24 mouse cellular contexts compared by ENCODE assay signal in the genomic region with DNA sequence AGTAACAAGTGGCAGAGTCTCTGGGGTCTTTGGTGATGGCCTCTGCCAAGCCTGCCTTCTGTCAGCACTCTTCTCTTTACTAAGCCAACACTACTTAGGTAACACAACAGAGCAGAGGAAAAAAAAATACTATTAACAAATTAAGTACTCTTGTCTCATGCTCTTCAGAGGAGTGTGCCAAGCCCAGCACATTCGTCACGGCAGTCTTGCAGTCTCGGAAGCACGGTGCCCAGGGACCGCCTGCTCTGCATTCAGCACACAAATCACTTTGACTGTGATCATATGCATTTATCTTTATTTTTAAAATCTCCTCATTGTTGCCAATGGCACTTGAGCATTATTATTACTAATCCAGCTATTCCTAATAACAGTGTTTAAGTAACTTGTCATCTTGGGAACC.
A peak's percentile ranks its signal among the peaks of the same experiment; 100 is the strongest.
DNase-seq lines count a peak whose midpoint lies in the region; ATAC-seq and TF ChIP-seq lines count a peak whose summit lies in the region.
"Had no signal": no experiment of that assay in that cellular context is flagged by ENCODE, and none has a peak within 500 bp of the region (broad histone marks: within the 10 kb centered on the region; RNA-seq: fewer than 3 reads in every experiment).

No protein-coding gene starts in this region.

- TF ChIP-seq CTCF in brain, embryonic 14.5 days (IDR thresholded peaks at IDR 0.05; ENCODE audit: borderline replicate concordance, extremely low read depth, insufficient read depth, insufficient read length): no peak

- H3K9me3 ChIP-seq in forebrain, embryonic 14.5 days (replicated peaks; ENCODE audit: control insufficient read depth, low read length): no peaks in the 10 kb centered on the region
- no peaks in the 10 kb centered on the region for H3K9me3 ChIP-seq in forebrain, embryonic 13.5 days (replicated peaks)
- H3K9me3 ChIP-seq: forebrain, embryonic 10.5 days; heart, embryonic 13.5 days; limb, embryonic 12.5 days; midbrain, embryonic 13.5 days had no signal

- peak; percentile 62 for DNase-seq in forebrain, embryonic 14.5 days (ENCODE audit: low spot score)
- DNase-seq in lung, adult 18-20 months: peak; percentile 70 to 78
- DNase-seq in lung, postnatal 10 days: no peak
- peak; percentile 80 for DNase-seq in brain, embryonic 14.5 days (ENCODE audit: low read depth)
- peak; percentile 73 for DNase-seq in lung, postnatal 25 days (ENCODE audit: low spot score)
- no peak for DNase-seq in kidney, postnatal 25 days
- DNase-seq: adrenal gland, postnatal 25 days; cerebellum, adult 9-10 months; gastrocnemius, postnatal 25 days; heart, adult 2 months; heart, postnatal 14 days; kidney, adult 11 months; liver, postnatal 0 days; right cerebral cortex, postnatal 14 days; thymus, adult 2 months; thymus, postnatal 4 days had no signal

- H3K27me3 ChIP-seq in forebrain, embryonic 14.5 days (replicated peaks; ENCODE audit: control insufficient read depth, insufficient read depth, low read length): no peaks in the 10 kb centered on the region
- no peaks in the 10 kb centered on the region for H3K27me3 ChIP-seq in forebrain, embryonic 13.5 days
- H3K27me3 ChIP-seq: heart, embryonic 13.5 days; limb, embryonic 12.5 days; midbrain, embryonic 13.5 days had no signal

- no peak for TF ChIP-seq POLR2A in brain, embryonic 14.5 days (IDR thresholded peaks at IDR 0.05; ENCODE audit: borderline replicate concordance, extremely low read depth, insufficient read depth, insufficient read length, poor library complexity, severe bottlenecking)

- no peak for ATAC-seq in forebrain, embryonic 14.5 days
- no peak for ATAC-seq in forebrain, embryonic 13.5 days
- ATAC-seq: midbrain, embryonic 13.5 days had no signal

- peaks cover 39% of the 10 kb centered on the region for H3K4me1 ChIP-seq in forebrain, embryonic 14.5 days (ENCODE audit: control insufficient read depth, insufficient read depth, low read length)
- peaks cover 69% of the 10 kb centered on the region for H3K4me1 ChIP-seq in forebrain, embryonic 13.5 days

- no peak overlapping the region for H3K27ac ChIP-seq in forebrain, embryonic 14.5 days (ENCODE audit: low read depth, low read length)
- no peak overlapping the region for H3K27ac ChIP-seq in forebrain, embryonic 13.5 days
- H3K27ac ChIP-seq: forebrain, embryonic 10.5 days; heart, adult 2 months; heart, embryonic 13.5 days; limb, embryonic 12.5 days; stomach, postnatal 0 days had no signal

- no peak overlapping the region for H3K4me2 ChIP-seq in forebrain, embryonic 14.5 days (ENCODE audit: low read length)
- no peak overlapping the region for H3K4me2 ChIP-seq in forebrain, embryonic 13.5 days
- H3K4me2 ChIP-seq: heart, embryonic 13.5 days; limb, embryonic 12.5 days; liver, embryonic 11.5 days; midbrain, embryonic 13.5 days had no signal

- H3K36me3 ChIP-seq in forebrain, embryonic 14.5 days (ENCODE audit: control insufficient read depth, insufficient read depth, low read length): no peaks in the 10 kb centered on the region
- H3K36me3 ChIP-seq in forebrain, embryonic 13.5 days (ENCODE audit: poor library complexity, severe bottlenecking): no peaks in the 10 kb centered on the region
- H3K36me3 ChIP-seq: forebrain, embryonic 10.5 days; heart, embryonic 13.5 days; limb, embryonic 12.5 days; midbrain, embryonic 13.5 days had no signal

- no peak overlapping the region for H3K4me3 ChIP-seq in forebrain, embryonic 14.5 days (ENCODE audit: low read depth, low read length)
- H3K4me3 ChIP-seq in forebrain, embryonic 13.5 days: no peak overlapping the region
- H3K4me3 ChIP-seq: forebrain, embryonic 10.5 days; heart, adult 2 months; heart, embryonic 13.5 days; limb, embryonic 12.5 days; midbrain, embryonic 13.5 days; myocyte had no signal

- WGBS in forebrain, embryonic 14.5 days: 48% methylated on average over 5 of the region's 5 CpGs
- 60% methylated on average over 5 of the region's 5 CpGs for WGBS in forebrain, embryonic 13.5 days

- H3K9ac ChIP-seq in forebrain, embryonic 14.5 days (ENCODE audit: low read length): no peak overlapping the region
- H3K9ac ChIP-seq in forebrain, embryonic 13.5 days: no peak overlapping the region
- H3K9ac ChIP-seq: heart, embryonic 13.5 days; limb, embryonic 12.5 days; liver, postnatal 0 days; midbrain, embryonic 13.5 days had no signal

Comparison
In these comparisons a context has a peak if more than half of its experiments do, and no peak if none do; other contexts are left out.
1. DNase-seq: peak in forebrain, embryonic 14.5 days (single experiment), lung, adult 18-20 months (2 of 2), brain, embryonic 14.5 days (single experiment) and lung, postnatal 25 days (single experiment); none in lung, postnatal 10 days (single experiment) and kidney, postnatal 25 days (0 of 2).